Mouse (Mus musculus) MN1 (cell line): Measurements from ENCODE around the gene Fbxl4.

Experiments
- DNase-seq: peaks from one replicate; pipeline ENCODE4 v3.0.0-alpha.2; 2016; ENCODE audit warnings: low spot score

Fbxl4 gene

DNA sequence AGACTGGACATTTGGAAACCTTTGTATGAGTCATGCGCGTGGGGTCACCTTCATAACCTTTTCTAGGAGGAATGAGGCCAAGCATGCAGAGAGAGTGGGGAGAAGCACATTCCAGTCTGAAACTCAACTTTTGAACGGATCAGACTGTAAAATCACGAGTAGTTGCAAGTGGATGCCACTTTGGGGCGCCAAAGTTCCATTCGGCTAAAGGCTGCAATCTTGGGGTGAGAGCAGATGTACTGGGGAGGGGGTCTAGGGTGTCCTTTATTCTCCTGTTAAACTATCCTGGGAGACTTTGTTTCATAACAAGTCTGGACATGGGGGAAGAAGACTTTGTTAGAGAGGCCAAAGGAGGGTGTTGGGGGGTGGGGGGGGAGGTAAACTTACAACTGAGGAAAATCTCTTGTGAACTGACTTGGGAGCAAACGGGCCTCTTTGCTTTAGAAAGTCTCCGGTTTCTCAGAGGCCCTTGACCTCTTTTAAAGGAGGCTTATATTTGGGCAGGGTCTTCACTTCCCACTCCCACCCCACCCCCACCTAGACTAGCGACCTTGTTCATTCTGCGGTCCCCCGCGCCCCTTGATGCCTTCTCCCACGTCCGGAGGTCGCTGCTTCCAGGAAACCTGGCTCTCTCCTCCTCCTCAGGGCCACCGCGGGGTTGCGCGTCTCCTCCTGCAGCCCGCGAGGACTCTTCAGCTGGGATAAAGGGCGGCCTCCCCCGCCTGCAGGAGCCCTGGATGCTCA lies 119.8 kb downstream of the Fbxl4 start:
- DNase-seq = no peak

- no peak for DNase-seq
Observed at GRCm38 (mm10) chr4:22477711-22478230, 120.4 kb downstream of the Fbxl4 start.

GRCm38 (mm10) chr4:22478488-22479367 lies 121.4 kb downstream of the Fbxl4 start:
- DNase-seq = no peak

DNA sequence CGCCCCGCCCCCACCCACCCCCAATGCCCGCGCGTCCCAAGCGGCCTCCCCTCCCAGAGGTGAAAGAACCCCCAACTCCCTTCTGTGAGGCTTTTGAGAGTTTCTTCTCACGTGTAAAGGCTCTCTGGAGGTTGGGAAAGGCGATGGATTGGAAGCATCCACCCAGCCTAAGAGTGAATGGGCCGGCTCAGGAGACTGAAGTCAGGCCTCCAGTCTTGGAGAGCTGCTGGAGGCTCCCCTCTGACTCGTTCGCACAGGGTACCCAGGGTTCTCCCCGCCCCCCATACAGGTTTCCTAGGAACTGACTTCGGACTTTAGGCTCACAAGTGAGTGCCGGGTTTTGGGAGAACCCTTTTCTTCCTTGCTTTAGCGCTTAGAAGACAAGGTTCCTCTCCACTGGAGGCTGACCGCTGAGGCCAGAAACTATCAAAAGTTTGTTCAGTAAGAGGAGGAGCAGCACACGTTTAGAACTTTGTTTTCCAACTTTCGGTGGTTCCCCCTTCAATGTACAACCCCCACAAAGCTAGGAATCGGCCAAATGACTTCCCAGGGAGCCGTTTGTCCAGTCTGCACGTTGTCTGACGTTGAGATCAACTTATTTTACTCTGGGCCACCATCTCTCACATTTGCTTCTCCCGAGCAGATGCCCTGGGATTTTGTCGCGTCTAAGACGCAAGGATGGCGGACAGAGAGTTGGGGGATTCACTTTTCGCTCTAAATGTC lies 122.2 kb downstream of the Fbxl4 start:
- DNase-seq = no peak

- DNase-seq = no peak
Observed at GRCm38 (mm10) chr4:22480091-22480857, 122.9 kb downstream of the Fbxl4 start.

GRCm38 (mm10) chr4:22480858-22481205 lies 123.5 kb downstream of the Fbxl4 start:
- no peak for DNase-seq

DNA sequence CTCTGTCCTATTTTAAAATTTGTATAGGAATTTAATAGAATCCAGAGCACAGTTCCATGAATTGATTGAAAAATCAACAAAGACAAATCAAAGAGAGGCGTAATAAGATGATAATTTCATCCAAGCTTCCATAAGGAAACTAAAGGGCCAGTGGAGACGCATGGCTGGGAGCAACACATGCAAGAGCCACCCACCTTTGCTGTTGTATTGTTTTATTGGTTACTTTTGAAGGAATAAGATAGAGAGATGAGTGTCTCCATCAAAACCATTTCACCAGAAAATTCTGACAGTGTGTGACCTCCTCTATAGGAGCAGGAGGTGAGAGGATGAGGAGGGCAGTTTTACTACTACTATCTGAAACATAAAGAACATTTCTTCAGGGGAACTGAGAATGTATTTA lies 124.8 kb downstream of the Fbxl4 start:
- DNase-seq = no peak

- DNase-seq = no peak
Observed at GRCm38 (mm10) chr4:22482756-22483280, 125.5 kb downstream of the Fbxl4 start.

DNA sequence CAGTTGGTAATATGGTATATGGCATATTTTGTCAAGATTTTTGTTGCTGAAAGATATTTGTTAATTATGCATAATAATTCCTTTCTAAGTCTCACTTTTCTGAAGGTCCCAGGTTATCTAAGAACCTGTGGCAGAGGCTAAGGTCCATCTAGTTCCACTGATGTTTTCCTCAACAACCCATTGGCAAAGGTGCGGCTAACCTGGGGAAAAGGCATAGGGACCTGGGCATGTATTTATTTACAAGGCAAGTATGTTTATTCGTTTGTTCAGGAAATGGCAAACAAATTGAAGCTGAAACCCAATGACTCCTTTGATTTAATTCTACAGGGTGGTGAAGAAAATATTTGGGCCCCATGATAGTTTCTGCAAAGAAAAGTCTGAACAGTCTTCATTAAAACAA lies 126.2 kb downstream of the Fbxl4 start:
- no peak for DNase-seq
